Mouse (Mus musculus): ENCODE measurements at regions not wholly inside any gene's neighbourhood (a gene's known extent, or its start where the extent isn't known, plus 50 kb on each side); places are given as distances from the start of the nearest gene placed in this dataset.

DNA sequence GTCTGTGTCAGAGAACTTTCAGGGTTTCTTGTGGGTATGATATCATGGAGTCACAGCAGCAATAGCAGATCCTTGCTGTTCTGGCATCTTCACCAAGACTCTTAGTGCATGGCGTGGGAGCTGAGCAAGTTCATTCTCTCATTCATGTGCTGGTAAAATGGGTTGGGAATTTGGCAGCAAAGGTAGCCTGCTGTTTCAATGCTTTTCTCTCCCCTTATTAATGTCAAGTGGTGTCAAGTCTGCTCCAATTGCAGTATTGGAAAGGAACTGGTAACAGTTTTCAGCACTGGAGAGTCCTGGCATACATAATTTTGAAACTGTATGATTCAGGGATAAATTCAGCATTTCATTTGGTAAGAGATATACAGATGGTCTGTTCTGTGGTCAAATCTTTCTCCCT is 133.2 kb upstream of the Vrk2 start:
- TF ChIP-seq ZC3H11A (IDR thresholded peaks at IDR 0.05; ENCODE audit: borderline replicate concordance, low read depth, low read length) (no peak), HCFC1 (IDR thresholded peaks at IDR 0.05; ENCODE audit: borderline replicate concordance, insufficient read depth, low read length) (no peak)
